15 mouse cellular contexts compared by ENCODE assay signal in genomic region chr7:80238542-80238941, GRCm38 (mm10). TPM values are rescaled to one million over a fixed set of nuclear protein-coding genes. Genes with fewer than 3 reads are reported as not detected.
"Had no signal": no experiment of that assay in that cellular context is flagged by ENCODE, and none has a peak within 500 bp of the region (broad histone marks: within the 10 kb centered on the region; RNA-seq: fewer than 3 reads in every experiment).

No protein-coding gene starts in this region.

- H3K27ac ChIP-seq: midbrain, embryonic 10.5 days; midbrain, embryonic 12.5 days; neural tube, embryonic 12.5 days; stomach, embryonic 15.5 days; stomach, postnatal 0 days had no signal

- DNase-seq: lung, adult 18-20 months; lung, embryonic 14.5 days; lung, postnatal 10 days; lung, postnatal 4 days; midbrain, embryonic 14.5 days; right cerebral cortex, postnatal 14 days; thymus, adult 2 months; thymus, postnatal 25 days; thymus, postnatal 4 days had no signal

- H3K4me2 ChIP-seq: lung, embryonic 14.5 days; midbrain, embryonic 12.5 days; neural tube, embryonic 12.5 days; stomach, embryonic 15.5 days had no signal

- H3K9ac ChIP-seq: lung, embryonic 14.5 days; midbrain, embryonic 12.5 days; neural tube, embryonic 12.5 days; stomach, embryonic 15.5 days had no signal

- H3K27me3 ChIP-seq: midbrain, embryonic 12.5 days; neural tube, embryonic 12.5 days; stomach, embryonic 15.5 days had no signal

- H3K9me3 ChIP-seq: midbrain, embryonic 10.5 days; midbrain, embryonic 12.5 days; neural tube, embryonic 12.5 days; stomach, embryonic 15.5 days had no signal

- H3K4me3 ChIP-seq: midbrain, embryonic 10.5 days; midbrain, embryonic 12.5 days; neural tube, embryonic 12.5 days; stomach, embryonic 15.5 days had no signal

RNA-seq across cellular contexts. Expression of gene Ttll13, which starts 7.6 kb away (rescaled TPM):
- total RNA-seq: monocyte, adult 5-6 weeks had no signal
